Mouse (Mus musculus): ENCODE data around the gene Dcp1a. TPM values are rescaled to one million over a fixed set of nuclear protein-coding genes. Genes with fewer than 3 reads are reported as not detected.

The Dcp1a gene
- 10 to 100 TPM; 19.0 to 20.1 TPM for total RNA-seq (2021)
- long read RNA-seq, full-length matches to known transcripts, result 1 of 5 reads
- long read RNA-seq, partial matches to known transcripts, result 0 of 5 reads
- long read RNA-seq, other reads (novel, unspliced or antisense), result 4 of 5 reads

DNA sequence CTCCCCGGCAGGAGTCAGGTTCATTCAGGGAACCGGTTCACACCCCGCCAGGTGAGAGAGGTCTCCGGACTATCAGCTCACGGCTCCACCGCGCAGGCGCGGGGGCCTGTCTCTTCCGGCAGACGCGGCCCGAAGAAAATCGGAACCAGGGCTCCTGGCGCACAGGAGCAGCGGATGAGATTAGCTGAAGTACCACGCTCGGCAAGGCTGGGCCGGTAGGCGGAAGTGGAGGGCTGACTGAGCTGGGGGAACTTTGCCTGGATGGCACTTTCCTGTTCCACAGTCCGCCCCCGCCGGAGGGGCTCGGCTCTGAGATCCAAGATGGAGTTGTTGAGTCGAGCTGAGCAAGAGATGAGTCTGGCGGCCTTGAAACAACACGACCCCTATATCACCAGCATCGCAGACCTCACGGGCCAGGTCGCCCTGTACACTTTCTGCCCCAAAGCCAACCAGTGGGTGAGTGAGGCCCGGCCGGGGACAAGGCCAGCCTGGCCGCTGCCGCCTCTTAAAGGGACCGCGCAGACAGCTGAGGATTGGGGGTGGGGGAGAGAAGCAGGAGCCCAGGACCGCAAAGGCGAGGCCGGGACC is at the start of gene Dcp1a:
TSS of gene Dcp1a (plus strand) at position 175 of the 588 bp plus-strand sequence.
- DNase-seq (ENCODE audit: low spot score in 2 of 2), result peak; percentile 97 to 98

DNA sequence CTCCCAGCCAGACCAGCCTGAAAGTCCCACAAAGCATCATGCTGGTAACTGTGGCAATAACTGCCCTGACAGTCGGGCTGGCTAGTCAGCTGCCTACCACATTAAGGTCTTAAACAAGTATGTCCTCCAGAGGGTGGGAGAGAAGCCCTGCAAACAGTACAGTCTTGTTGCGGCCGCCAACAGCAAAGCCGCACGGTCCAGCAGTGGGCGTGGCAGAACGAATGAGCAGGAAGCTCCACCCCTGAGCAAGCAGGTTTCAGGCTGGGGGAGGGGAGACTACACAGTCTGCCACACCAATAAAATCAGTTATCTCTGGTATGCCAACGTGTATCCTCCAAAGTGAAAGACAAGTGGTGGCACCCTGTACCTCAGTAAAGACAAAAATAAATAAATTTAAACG is 49.7 kb upstream of the Dcp1a start:
- DNase-seq (ENCODE audit: low spot score in 2 of 2), result peak in 1 of 2 experiments; percentile 28

DNA sequence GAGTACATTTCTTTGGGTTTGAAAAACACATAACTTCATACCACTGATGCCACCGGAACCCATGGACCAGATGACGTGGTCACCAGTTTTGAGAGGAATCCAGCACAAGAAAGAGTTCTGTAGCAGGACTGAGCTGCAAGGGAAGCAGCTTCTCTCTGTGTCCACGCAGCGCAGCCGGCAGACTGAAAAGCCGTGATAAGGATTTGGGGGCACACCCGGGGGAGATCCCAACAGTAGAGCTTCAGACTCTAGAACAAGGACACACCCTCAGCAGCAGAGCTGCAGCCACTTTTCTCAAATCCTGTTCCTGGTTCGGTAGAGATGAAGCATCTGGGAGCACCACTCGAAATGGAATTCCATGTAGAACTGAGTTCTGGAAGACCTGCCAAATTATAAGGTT is 49.3 kb upstream of the Dcp1a start:
- DNase-seq (ENCODE audit: low spot score in 2 of 2), result no peak

DNA sequence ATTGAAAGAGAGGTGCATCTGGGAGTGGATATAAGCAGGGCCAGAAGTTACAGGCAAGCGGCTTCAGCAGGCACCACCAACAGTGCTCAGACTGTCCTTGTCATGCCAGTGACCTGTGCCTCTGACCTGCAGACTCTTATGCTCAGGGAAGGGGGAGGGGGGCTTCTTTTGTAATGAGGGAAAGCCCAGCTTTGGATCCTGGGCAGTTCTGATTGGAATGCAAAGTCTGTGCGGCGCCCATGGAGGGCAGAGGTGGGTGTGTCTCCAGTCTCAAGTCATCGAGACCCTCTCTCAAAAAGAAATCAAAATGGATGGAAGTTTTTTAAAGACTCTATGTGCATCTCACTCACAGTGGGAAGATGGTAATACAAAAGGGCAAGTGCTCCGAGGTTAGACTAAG is 48.9 kb upstream of the Dcp1a start:
- no peak for DNase-seq (ENCODE audit: low spot score in 2 of 2)

DNA sequence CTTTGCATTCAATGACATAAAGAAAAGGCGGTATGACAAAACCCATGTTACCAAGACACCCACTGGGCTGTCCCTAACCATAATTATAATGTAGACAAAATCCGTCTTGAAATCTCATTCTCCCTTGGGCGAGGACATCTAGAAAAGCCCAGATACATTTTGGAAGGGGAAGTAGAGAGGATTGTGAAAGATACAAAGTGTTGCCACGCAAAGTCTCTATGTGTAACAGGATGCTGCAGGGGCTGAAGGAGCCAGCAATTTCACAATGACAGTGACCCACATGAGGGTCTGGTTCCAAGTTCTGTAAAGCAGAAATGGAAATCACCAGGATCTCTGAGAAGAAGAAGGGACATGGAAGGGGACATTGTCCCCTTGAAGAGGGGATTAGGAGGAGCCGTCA is 44.0 kb upstream of the Dcp1a start:
- no peak for DNase-seq (ENCODE audit: low spot score in 2 of 2)

DNA sequence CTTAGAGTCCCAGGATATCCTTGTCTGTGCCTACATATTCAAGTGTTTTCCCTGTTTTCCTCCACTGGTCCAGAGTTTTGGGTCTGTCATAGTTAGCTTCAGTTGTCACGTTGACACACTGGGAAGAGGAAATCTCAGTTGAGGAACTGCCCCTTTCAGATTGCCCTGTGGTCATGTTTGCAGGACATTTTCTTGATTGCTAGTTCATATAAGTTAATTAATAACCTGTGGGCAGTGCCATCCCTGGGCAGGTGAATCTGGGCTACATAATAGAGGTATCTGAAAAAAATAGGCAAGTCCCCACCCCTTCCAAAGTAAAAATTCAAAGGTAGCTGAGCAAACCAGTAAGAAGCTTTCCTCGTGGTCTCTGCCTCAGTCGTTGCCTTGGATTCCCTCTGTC is 39.4 kb upstream of the Dcp1a start:
- DNase-seq (ENCODE audit: low spot score in 2 of 2), result no peak

DNA sequence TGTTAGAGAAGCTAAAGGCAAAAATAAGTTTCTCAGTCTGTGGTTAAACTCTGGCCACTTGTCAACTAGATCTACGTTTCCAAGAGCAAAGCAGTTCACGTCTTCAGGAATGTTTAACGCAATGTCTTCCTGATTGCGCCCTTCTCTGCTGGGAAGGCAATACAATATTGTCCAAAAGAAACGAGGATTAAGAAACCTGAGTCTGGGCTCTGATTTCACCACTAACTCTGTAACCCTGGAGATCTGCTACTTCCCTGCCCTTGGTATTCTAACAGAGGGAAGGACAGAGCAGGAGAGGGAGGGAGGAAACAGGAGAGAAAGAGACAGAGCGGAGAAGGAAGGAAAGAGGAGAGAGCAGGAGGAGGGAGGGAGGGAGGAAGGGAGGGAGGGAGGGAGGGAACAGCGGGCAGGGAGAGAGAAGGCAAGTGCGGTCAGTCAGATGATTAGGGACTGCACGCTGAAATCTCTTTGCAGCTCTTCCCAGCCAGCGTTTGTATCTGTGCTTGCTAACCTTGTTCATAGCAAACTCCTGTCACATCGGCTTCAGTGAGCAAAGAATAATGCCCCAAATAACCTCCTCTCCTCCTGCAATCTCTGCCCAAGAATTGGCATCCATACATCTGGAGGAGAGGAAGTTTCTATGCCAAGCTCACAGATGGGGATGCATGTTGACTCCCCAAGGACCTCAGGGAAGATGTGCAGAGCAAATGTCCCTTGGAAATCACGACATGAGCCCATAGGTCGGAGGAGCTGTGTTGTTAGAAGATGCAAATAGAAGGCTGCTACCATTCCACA is 23.3 kb upstream of the Dcp1a start:
- DNase-seq (ENCODE audit: low spot score in 2 of 2), result no peak

DNA sequence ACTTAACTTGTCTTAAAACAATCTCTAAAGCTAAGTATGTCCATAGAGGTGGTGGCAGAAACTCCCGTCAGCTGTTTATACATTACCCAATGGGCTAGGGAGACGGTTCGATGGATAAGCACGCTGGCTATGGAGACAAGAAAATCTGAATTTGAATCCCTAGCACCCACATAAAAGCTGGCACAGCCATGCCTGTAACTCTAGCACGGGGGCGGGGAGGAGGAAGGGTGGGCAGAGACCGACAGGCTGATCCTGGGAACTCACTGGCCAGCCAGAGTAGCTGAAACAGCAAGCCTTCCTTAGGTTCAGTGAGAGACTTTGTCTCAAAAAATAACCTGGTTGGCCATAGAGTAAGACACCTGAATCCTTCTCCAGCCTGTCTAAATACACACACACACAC is 21.9 kb upstream of the Dcp1a start:
- peak in 1 of 2 experiments; percentile 15 for DNase-seq (ENCODE audit: low spot score in 2 of 2)

DNA sequence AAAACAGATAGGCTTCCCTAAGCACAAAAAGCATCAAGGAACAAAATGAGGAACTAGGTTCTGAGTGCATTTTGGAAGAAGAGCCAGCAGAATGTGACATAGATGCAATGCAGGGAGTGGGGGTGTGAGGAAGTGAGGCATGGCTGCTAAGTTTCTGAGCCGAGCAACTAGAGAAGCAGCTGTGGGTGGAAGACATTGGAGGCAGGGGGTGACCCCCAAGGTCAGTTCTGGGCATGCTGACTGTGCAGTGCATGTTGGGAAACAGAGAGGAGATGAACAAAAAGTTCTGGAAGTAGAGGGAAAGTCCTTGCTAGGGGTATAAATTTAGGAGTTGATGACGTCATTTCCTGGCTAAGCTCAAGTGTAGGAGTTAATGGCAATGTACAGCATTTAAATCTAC is 21.4 kb upstream of the Dcp1a start:
- peak; percentile 12 for DNase-seq (ENCODE audit: low spot score in 2 of 2)

DNA sequence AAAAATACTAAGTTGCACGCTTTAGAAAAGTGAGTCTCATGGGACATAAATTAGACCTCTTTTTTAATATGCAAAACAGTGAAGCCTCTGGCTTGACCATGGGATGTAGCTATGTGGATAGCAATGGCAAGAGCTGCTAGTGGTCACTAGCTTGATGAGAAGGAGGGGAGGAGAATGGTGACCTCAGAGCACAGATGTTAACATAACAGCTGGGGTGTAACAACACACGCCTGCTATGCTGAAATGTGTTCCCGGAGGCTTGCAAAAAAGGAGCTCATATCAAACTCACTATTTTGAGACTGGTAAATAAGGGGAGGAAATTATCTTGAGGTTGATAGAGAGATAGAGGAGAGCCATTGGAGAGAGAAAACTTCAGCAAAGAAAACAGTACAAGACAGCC is 20.5 kb upstream of the Dcp1a start:
- no peak for DNase-seq (ENCODE audit: low spot score in 2 of 2)

DNA sequence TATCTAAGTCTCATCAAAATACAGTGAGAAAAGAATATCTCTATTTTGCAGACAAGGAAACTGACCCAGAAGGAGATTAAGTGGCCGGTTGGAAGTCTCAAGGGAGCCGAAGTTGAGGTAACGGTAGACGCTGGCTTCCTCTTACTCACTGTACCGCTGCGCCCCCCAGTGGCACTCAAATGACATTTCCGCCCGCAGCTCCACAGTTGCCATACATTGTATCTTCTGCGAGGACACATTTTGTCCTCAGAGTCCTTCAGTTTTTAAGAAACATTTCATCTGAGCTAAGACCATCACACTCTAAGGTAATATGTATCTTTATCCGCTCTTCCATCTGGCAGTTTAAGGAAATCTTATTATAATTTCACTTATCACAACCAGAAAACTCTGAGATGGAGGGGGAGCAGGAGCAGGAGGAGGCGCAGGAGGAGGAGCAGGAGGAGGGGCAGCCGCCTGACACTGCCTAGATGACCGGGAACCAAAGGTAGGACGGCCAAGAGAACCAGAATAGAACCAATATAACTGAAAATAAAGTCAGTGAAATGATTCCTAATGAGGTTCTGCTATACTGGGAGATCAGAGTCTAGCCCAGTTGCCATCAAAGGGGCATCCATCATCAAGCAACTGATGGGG is 19.3 kb upstream of the Dcp1a start:
- DNase-seq (ENCODE audit: low spot score in 2 of 2), result peak; percentile 79 to 87

DNA sequence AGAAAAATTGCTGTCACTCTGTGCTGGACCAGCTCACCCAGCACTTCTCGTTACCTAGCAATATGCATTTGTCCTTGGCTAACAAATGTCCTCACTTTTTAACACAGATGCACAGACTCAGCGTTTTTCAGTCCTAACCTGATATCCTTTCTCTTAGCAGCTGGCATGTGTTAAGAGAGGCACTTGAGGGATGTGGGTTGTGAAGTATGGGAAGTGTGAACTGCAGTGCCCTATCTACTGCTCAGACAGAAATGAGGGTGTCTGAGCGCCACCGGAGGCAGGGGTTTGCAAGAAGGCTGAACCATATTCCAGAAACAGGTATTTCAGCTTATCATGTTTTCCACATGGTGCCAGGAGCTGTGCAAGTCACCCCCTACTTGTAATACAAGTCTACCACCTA is 16.0 kb upstream of the Dcp1a start:
- no peak for DNase-seq (ENCODE audit: low spot score in 2 of 2)

DNA sequence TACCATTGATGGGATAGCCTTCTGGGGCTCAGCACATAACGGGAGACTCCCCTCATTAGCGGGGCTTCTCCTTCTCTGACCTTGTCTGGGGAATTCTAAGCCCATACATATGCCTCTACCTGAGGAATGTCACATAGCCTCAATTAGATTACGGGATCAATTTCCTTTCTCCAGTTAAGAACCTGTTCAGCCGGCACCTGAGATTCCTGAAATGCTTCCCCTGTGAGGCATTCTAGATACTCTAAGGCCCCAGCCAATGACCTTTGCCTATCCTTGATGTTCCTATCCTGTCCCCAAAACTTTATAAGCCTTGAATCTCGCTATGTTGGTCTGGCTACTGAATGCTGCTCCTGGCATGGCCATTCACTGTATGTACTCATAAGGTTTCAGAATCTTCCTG is 5.7 kb upstream of the Dcp1a start:
- DNase-seq (ENCODE audit: low spot score in 2 of 2), result no peak

DNA sequence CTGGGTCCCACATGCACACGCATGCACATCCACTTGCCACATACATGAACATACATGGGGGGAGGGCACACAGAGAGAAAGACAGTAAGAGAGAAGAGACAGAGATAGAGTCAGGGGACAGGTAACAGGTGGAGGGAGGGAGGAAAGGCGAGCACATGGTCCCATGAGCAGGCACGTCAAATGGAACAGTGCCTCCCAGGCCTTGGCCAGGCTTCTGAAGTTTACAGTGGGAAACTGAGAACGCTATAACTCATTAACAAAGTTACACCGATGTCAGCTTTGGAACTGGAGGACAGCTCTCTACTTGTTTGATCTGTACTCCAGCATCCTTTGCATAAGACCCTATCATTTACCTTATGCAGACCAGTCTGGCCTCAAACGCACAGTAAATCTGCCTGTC is 4.9 kb upstream of the Dcp1a start:
- DNase-seq (ENCODE audit: low spot score in 2 of 2), result no peak

DNA sequence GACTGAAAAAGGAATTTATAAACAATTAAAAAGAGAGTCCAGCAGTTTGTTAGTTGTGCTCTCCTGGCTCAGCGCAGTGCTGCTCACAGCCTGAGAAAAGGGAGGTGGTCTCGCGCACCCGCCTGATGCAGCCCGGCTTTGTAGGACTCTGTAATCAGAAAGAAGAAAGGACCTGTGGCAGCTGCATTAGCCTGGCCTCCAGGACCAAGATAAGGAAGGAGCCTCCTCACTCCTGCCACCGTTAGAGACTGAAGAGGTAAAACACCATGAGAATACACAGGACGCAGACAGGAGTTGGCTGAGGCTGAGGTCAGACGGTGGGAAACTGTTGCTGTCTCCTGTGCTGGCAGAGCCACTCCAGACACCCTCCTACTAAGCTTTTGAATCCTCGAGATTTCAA is 12.0 kb downstream of the Dcp1a start, which contains the start of gene Cacna1d:
TSS of gene Cacna1d (minus strand) at position 114 of the 400 bp plus-strand sequence.
- DNase-seq (ENCODE audit: low spot score in 2 of 2), result no peak

DNA sequence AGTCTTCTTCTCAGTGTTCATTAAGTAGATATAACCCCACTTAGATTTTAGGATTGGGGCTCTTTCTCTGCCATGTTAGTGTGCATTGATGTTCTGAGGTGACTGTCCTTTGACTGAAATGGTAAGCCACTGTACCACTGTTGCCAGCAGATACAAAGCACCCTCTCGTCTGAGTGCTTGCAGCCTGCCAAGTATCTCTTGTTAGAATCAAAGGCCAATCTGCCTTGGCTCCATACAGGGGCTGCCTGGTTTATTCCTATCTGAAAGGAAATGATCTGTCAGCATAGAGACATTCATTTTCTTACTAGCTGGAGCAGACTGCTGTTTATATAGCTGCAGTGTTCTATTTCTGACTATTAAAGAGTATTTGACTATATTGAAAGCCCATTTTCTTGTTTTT is 13.9 kb downstream of the Dcp1a start:
- no peak for DNase-seq (ENCODE audit: low spot score in 2 of 2)

DNA sequence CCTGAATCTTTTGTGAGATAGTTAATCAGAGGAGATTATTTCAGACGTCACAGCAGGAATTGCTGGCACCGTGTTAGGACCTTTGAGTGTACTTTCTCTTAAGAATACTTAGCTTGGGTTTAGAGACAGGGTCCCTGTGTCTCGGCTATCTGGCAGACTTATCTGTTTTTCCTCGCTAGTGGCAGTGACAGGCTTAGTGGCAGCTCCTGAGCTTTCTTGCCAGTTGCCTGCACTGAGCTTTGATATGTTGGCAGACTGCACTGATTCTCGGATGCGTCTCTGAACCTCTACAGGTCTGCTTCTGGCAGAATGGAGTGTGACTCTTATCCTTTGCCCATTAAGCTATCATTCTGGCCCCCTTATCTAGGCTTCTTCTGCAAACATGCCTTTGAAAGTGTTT is 15.7 kb downstream of the Dcp1a start:
- no peak for DNase-seq (ENCODE audit: low spot score in 2 of 2)

DNA sequence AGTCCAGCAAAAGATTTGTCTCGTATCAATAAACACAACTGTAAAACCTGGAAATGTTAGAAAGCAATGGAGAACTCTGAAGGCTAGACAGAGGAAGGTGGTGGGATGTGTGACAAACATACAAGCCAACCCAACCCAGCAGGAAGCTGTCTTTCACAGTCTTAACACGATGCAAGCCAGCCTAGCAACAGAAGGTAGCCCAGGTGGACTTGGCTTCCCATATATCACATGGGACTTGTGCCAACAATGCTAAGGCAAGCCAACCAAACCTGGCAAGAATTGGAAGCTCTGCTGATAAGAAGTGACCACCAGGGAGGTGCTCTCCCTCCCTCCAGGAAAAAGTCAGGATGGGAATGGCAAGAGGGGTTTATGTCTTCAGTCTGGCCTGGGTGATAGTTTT is 18.9 kb downstream of the Dcp1a start:
- DNase-seq (ENCODE audit: low spot score in 2 of 2), result no peak

DNA sequence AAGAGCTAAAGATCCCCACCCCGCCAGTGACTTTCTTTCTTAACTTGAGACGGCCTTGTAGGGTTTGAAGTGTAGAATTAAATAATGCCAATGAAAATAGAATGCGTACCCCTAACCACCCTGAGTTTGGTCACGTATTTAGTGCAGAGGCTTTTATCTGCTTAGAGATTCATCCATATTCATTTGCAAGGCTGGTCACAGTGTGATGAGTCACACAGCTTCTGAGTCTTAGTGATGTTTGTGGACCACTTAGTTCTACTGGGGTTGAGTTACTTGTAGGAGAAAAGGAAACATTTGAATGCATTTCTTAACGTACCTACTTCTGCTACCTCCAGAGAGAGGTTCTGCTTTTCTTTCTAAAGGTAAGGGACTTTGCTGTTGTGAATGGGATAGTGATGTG is 25.7 kb downstream of the Dcp1a start:
- no peak for DNase-seq (ENCODE audit: low spot score in 2 of 2)

DNA sequence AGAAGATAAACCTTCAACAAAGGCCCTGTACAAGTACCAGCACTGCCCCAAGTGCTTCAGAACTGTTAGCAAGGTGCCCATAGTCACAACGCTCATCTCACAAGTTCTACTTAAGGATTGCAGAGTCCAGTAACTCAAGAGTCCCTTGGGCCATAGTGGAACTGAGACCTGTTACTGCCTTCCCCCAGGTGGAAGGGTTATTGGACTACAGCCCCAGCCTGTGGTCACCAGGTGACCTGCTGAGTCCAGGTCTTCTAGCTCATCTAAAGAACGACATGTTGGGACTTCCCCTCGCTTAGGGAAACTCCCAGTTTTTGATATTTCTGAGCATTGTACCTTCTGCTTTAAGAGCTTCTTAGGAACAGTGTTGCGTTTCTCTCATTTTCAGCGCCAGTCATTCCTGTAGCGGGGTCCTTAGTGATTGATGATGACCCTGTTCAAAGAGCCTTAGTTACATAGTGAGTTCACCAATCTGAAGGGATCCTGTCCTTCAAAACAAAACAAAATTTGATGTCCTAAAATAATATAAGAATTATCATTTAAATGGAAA is 31.0 kb downstream of the Dcp1a start:
- DNase-seq (ENCODE audit: low spot score in 2 of 2), result no peak

DNA sequence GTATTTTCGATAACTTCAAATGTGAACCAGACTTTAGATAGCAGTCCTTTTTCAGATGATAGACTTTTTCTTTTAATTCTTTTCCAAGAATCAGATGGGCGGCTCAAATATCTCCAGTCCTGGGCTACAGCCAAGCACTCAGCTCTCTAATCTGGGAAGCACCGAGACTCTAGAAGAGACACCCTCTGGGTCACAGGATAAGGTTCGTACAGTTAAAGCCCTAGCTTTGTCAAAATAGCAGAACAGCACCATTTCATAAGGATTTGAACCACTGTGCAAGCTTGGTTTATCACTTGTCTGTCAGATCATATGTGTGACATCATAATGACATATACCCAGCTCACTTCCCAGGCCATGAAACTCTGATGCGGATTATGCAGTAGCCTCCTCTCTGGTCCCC is 33.6 kb downstream of the Dcp1a start:
- no peak for DNase-seq (ENCODE audit: low spot score in 2 of 2)
